Comparison of ENCODE assay signal across 9 mouse cellular contexts in the genomic region with DNA sequence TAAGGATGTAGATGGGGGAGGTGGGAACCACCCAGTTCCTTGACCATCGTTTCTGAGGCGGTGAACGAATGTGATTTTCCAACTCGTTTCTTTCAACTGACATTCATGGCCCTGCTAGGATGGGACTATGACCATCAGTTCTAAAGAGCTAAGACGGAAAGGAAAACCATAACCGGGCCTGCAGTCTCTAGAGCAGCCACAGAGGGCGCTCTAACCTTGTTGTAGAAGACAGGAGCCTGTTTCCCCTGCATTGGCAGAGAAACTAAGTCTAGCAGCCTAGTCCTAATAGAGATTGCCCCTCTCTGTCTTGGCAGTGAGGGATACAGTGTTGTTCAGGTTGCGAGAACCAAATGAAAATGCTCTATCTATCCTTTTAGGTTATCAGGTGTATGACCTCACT. TPM values are rescaled to one million over a fixed set of nuclear protein-coding genes. Genes with fewer than 3 reads are reported as not detected.
DNase-seq lines count a peak whose midpoint lies in the region; ATAC-seq and TF ChIP-seq lines count a peak whose summit lies in the region.
"Had no signal": no experiment of that assay in that cellular context is flagged by ENCODE, and none has a peak within 500 bp of the region (broad histone marks: within the 10 kb centered on the region; RNA-seq: fewer than 3 reads in every experiment).

No protein-coding gene starts in this region.

- H3K27me3 ChIP-seq in hindbrain, embryonic 12.5 days: no peaks in the 10 kb centered on the region
- H3K27me3 ChIP-seq: limb, embryonic 15.5 days had no signal

- no peaks in the 10 kb centered on the region for H3K36me3 ChIP-seq in hindbrain, embryonic 12.5 days
- H3K36me3 ChIP-seq: limb, embryonic 15.5 days had no signal

- no peak overlapping the region for H3K9ac ChIP-seq in hindbrain, embryonic 12.5 days
- H3K9ac ChIP-seq: limb, embryonic 15.5 days had no signal

- intact Hi-C loops in gastrocnemius, adult 2 months (cut with DNase I): loop anchor here (2.0 to 5.0 kb wide), 2 partner anchors 63 to 85 kb away; no protein-coding TSS in a partner anchor

- H3K4me2 ChIP-seq in hindbrain, embryonic 12.5 days (replicated peaks): no peak overlapping the region
- H3K4me2 ChIP-seq: limb, embryonic 15.5 days had no signal

- no peak overlapping the region for H3K27ac ChIP-seq in gastrocnemius, adult 2 months
- no peak overlapping the region for H3K27ac ChIP-seq in hindbrain, embryonic 12.5 days
- H3K27ac ChIP-seq: limb, embryonic 15.5 days had no signal

- H3K4me1 ChIP-seq in hindbrain, embryonic 12.5 days: no peaks in the 10 kb centered on the region

- peak; percentile 69 for DNase-seq in gastrocnemius, adult 2 months
- no peak for DNase-seq in gastrocnemius, postnatal 25 days
- DNase-seq in right cerebral cortex, postnatal 14 days: peak; percentile 60
- no peak for DNase-seq in right cerebral cortex, postnatal 36 days (ENCODE audit: low spot score in 2 of 2)
- peak; percentile 91 for DNase-seq in naive thymus-derived CD4-positive, alpha-beta T cell, adult 2 months (ENCODE audit: low read depth)
- no peak for DNase-seq in embryo, embryonic 10 days (ENCODE audit: low spot score)

- peak; percentile 62; the same call in 1 of the 2 replicates for ATAC-seq in erythroid progenitor cell, adult 5-6 weeks (replicated peaks; ENCODE audit: low FRiP score, poor library complexity, severe bottlenecking)
- no peak for ATAC-seq in hindbrain, embryonic 12.5 days (ENCODE audit: low FRiP score)

- no peak overlapping the region for H3K4me3 ChIP-seq in gastrocnemius, adult 2 months
- H3K4me3 ChIP-seq in hindbrain, embryonic 12.5 days: no peak overlapping the region
- H3K4me3 ChIP-seq: limb, embryonic 15.5 days had no signal

- TF ChIP-seq CTCF in gastrocnemius, adult 2 months (IDR thresholded peaks at IDR 0.05): peak; percentile 71

- 57% methylated on average over 8 of the region's 8 CpGs for WGBS in hindbrain, embryonic 12.5 days

- no peaks in the 10 kb centered on the region for H3K9me3 ChIP-seq in hindbrain, embryonic 12.5 days (replicated peaks)
- H3K9me3 ChIP-seq: limb, embryonic 15.5 days had no signal

RNA-seq across cellular contexts. Expression of gene Pdcd4, which starts 50.1 kb away (rescaled TPM):
- total RNA-seq in gastrocnemius, adult 2 months (2021): 10 to 100 TPM; 14.8 to 16.8 TPM
- 10 to 100 TPM; 11.7 to 21.0 TPM for total RNA-seq in gastrocnemius, postnatal 25 days (2021)
- 44.0 and 45.4 TPM in 2 replicates for total RNA-seq in erythroid progenitor cell, adult 5-6 weeks (2015; ENCODE audit: low replicate concordance)
- 32.2 and 56.3 TPM in 2 replicates for total RNA-seq in erythroid progenitor cell, adult 5-6 weeks (2017; ENCODE audit: low replicate concordance)
- 103 and 113 TPM in 2 replicates for polyA plus RNA-seq in hindbrain, embryonic 12.5 days (2016; fragmentation: Nextera tagmentation; extraction: Ambion mirVana)

Comparison
In these comparisons a context has a peak if more than half of its experiments do, and no peak if none do; other contexts are left out.
1. DNase-seq: peak in gastrocnemius, adult 2 months (single experiment), right cerebral cortex, postnatal 14 days (single experiment) and naive thymus-derived CD4-positive, alpha-beta T cell, adult 2 months (single experiment); none in gastrocnemius, postnatal 25 days (single experiment), right cerebral cortex, postnatal 36 days (0 of 2) and embryo, embryonic 10 days (single experiment).